Mouse (Mus musculus) intestine, postnatal 0 days (tissue): ENCODE data around the gene Rcn2. TPM values are rescaled to one million over a fixed set of nuclear protein-coding genes. Genes with fewer than 3 reads are reported as not detected.
"Not testable (repeated sequence)": the region's sequence is repeated elsewhere in the genome, so short reads cannot be mapped to it uniquely, and the experiment has no call there.

Experiments used
- ATAC-seq: fragments of 200-750 bp; cut with Nextera tagmentation; 2 replicates; pipeline ENCODE4 v1.8.0; 2017; ENCODE audit warnings: mild to moderate bottlenecking, moderate TSS enrichment, moderate library complexity
- H3K27ac ChIP-seq: fragments of 300-500 bp; sonication (generic); 2 replicates; pipeline ENCODE4 v1.5.1; 2014; ENCODE audit warnings: mild to moderate bottlenecking, low read depth, low read length, moderate library complexity
- H3K27me3 ChIP-seq: fragments of 300-500 bp; sonication (generic); replicated peaks from 2 replicates; pipeline ENCODE4 v1.6.1; 2014; ENCODE audit warnings: low read length, mixed read lengths; ENCODE audit not compliant: control insufficient read depth, insufficient read depth
- H3K36me3 ChIP-seq: fragments of 300-500 bp; sonication (generic); 2 replicates; pipeline ENCODE4 v1.6.1; 2014; ENCODE audit warnings: mild to moderate bottlenecking, moderate library complexity; ENCODE audit not compliant: control insufficient read depth, insufficient read depth
- H3K4me1 ChIP-seq: fragments of 300-500 bp; sonication (generic); replicated peaks from 2 replicates; pipeline ENCODE4 v1.6.1; 2014; ENCODE audit warnings: antibody characterized with exemption, low read length, mixed read lengths; ENCODE audit not compliant: control insufficient read depth, insufficient read depth
- H3K4me2 ChIP-seq: fragments of 300-500 bp; sonication (generic); replicated peaks from 2 replicates; pipeline ENCODE4 v1.6.1; 2014; ENCODE audit warnings: low read depth, mild to moderate bottlenecking, moderate library complexity
- H3K4me3 ChIP-seq: fragments of 300-500 bp; sonication (generic); 2 replicates; pipeline ENCODE4 v1.5.1; 2014; ENCODE audit warnings: low read depth, low read length
- H3K9ac ChIP-seq: fragments of 300-500 bp; sonication (generic); 2 replicates; pipeline ENCODE4 v1.6.1; 2014; ENCODE audit warnings: mild to moderate bottlenecking, low read depth, low read length
- H3K9me3 ChIP-seq: fragments of 300-500 bp; sonication (generic); 2 replicates; pipeline ENCODE4 v1.6.1; 2016; ENCODE audit warnings: mixed run types; ENCODE audit not compliant: control insufficient read depth
- CTCF ChIP-seq: sonication (generic); IDR thresholded peaks from 2 replicates; pipeline ENCODE4 v1.5.1; 2016; ENCODE audit warnings: low read depth, mild to moderate bottlenecking, control low read depth, antibody characterized with exemption, moderate library complexity
- WGBS: fragments of 180-500 bp; shearing (Covaris S2); extraction: QIAGEN DNeasy Blood & Tissue Kit; methylation state at CpG from one replicate; pipeline ENCODE4 v1.1.7; 2014; 5-methylcytosine and 5-hydroxymethylcytosine counted together
- polyA plus RNA-seq: library from polyadenylated mRNA; unstranded; fragments of >200 nt; fragmentation: Nextera tagmentation; extraction: Ambion mirVana; gene quantifications from 2 replicates; pipeline ENCODE4 v1.2.1, GENCODE M21; 2015

Gene Rcn2
- 81.3 and 81.7 TPM in 2 replicates for polyA plus RNA-seq

GRCm38 (mm10) chr9:56041372-56042180 lies at the start of gene Rcn2:
Gene Rcn2 (plus strand): TSS chr9:56041845.
- Histone ChIP-seq H3K27ac (peak within 1 kb of the TSS; percentile 78), H3K36me3 (peaks cover 4% of the 10 kb centered on the region; the same call in 1 of the 2 replicates), H3K4me2 (peak within 1 kb of the TSS; percentile 82), H3K9me3 (no peaks in the 10 kb centered on the region), H3K4me3 (peak within 1 kb of the TSS; percentile 71), H3K4me1 (no peaks in the 10 kb centered on the region; the same call in 1 of the 2 replicates), H3K27me3 (no peaks in the 10 kb centered on the region), H3K9ac (peak within 1 kb of the TSS; percentile 66)
- ATAC-seq = peak; percentile 100
- WGBS = under 1% methylated on average over 39 of the region's 49 CpGs
- peak; percentile 41 for TF ChIP-seq CTCF

GRCm38 (mm10) chr9:56004679-56005078 lies 37.0 kb upstream of the Rcn2 start:
- not testable (repeated sequence) for ATAC-seq, H3K9ac ChIP-seq, H3K27ac ChIP-seq, H3K9me3 ChIP-seq, H3K4me1 ChIP-seq, H3K36me3 ChIP-seq, H3K4me2 ChIP-seq, H3K27me3 ChIP-seq, H3K4me3 ChIP-seq
- no CpG with 5 or more reads among the region's 2 CpGs for WGBS

- Histone ChIP-seq H3K9me3 (no peaks in the 10 kb centered on the region), H3K4me2 (no peak within 1 kb of the TSS), H3K4me1 (no peaks in the 10 kb centered on the region), H3K4me3 (no peak within 1 kb of the TSS), H3K36me3 (no peaks in the 10 kb centered on the region), H3K9ac (no peak within 1 kb of the TSS), H3K27me3 (no peaks in the 10 kb centered on the region), H3K27ac (no peak within 1 kb of the TSS)
- TF ChIP-seq CTCF = no peak
- 70% methylated on average over 4 of the region's 4 CpGs for WGBS
- no peak for ATAC-seq
Measured at GRCm38 (mm10) chr9:56010450-56010849, 31.2 kb upstream of the Rcn2 start, which contains the start of gene 4930563M21Rik. Gene 4930563M21Rik (minus strand): TSS chr9:56010550.

GRCm38 (mm10) chr9:56024772-56025171 lies 16.9 kb upstream of the Rcn2 start:
- Histone ChIP-seq H3K36me3 (no peaks in the 10 kb centered on the region), H3K9ac (no peak overlapping the region), H3K27ac (no peak overlapping the region), H3K4me3 (no peak overlapping the region), H3K9me3 (no peaks in the 10 kb centered on the region), H3K4me1 (no peaks in the 10 kb centered on the region), H3K27me3 (no peaks in the 10 kb centered on the region), H3K4me2 (no peak overlapping the region)
- WGBS = 45% methylated on average over 2 of the region's 2 CpGs
- ATAC-seq = no peak
- peak; percentile 54 for TF ChIP-seq CTCF

- 82% methylated on average over 16 of the region's 16 CpGs for WGBS
- Histone ChIP-seq H3K9ac (no peak overlapping the region), H3K9me3 (no peaks in the 10 kb centered on the region), H3K27ac (no peak overlapping the region), H3K27me3 (no peaks in the 10 kb centered on the region), H3K4me1 (no peaks in the 10 kb centered on the region), H3K4me3 (no peak overlapping the region), H3K4me2 (no peak overlapping the region), H3K36me3 (no peaks in the 10 kb centered on the region)
- TF ChIP-seq CTCF = no peak
- no peak for ATAC-seq
Measured at GRCm38 (mm10) chr9:56027292-56027691, 14.4 kb upstream of the Rcn2 start.

- Histone ChIP-seq H3K27ac (no peak overlapping the region), H3K4me1 (no peaks in the 10 kb centered on the region), H3K9ac (no peak overlapping the region), H3K4me3 (no peak overlapping the region), H3K36me3 (no peaks in the 10 kb centered on the region), H3K9me3 (no peaks in the 10 kb centered on the region), H3K4me2 (no peak overlapping the region), H3K27me3 (no peaks in the 10 kb centered on the region)
- TF ChIP-seq CTCF = no peak
- WGBS = 53% methylated on average over 3 of the region's 3 CpGs
- no peak for ATAC-seq
Measured at GRCm38 (mm10) chr9:56032219-56032618, 9.4 kb upstream of the Rcn2 start.
